Mouse (Mus musculus) fibroblast of lung, adult 2 months (primary cell): Measurements from ENCODE around the gene Slc4a8.

Experiments
- DNase-seq: peaks from one replicate; pipeline ENCODE4 v3.0.0-alpha.2; 2011; ENCODE audit warnings: low read depth

Gene Slc4a8

DNA sequence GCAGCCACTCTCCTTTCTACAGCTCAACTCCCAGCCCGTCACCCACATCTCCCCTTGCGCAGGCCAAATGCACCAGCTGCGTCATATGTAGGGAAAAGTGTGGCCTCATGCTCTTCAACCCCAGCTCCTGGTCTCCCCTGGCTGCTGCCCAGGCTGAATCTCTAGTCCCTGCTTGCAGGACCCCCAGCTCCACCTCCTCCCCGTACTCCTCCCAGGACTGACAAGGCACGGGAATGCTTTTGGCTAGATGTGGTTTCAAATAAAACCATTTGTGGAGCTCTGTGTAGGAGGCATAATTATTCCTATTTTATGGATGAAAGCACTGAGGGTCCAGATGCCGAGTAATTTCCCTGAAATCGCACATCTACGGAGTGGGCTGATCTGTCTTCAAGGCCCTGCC lies 70.6 kb downstream of the Slc4a8 start:
- DNase-seq, result no peak

DNA sequence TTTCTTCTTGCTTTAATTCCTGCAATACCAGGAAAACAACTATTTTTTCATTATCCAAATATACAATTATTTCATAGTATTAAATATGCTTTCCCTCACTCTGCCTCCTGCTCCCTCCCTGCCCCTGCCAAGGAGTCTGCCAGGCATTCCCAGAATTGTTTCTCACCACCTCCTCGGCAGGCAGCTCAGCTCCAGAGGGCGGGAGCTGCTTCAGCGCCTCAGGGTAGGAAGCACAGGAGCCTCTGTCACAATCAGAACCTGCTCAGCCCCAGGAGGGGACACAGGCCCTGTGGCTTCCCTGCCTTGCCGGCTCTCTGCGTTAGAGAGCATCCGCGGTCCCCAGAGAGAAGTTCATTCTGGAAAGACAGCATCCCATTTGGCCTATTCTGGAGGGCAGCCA lies 71.2 kb downstream of the Slc4a8 start:
- DNase-seq, result no peak

DNA sequence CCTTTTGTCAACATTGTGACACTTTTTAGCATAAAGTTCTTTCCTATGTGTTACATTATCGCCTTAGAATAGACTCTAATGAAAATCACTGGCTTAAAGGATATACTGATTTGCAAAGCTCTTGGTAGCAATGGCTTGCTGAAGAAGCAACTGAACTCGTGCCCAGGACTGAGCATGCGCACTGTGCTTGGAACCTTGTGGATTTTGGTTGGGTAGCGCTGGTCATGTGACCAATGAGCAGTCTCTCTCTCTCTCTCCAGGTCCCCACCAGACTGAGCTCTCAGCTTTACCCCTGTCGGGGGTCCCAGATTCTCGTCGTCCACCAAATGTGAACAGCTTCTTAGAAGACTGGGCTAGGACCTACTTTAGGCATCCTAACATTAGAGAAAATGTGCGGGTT lies 75.2 kb downstream of the Slc4a8 start:
- DNase-seq, result no peak

GRCm38 (mm10) chr15:100838607-100839207 lies 77.2 kb downstream of the Slc4a8 start:
- DNase-seq, result peak; percentile 27

- no peak for DNase-seq
Observed at GRCm38 (mm10) chr15:100844336-100844735, 82.8 kb downstream of the Slc4a8 start.

DNA sequence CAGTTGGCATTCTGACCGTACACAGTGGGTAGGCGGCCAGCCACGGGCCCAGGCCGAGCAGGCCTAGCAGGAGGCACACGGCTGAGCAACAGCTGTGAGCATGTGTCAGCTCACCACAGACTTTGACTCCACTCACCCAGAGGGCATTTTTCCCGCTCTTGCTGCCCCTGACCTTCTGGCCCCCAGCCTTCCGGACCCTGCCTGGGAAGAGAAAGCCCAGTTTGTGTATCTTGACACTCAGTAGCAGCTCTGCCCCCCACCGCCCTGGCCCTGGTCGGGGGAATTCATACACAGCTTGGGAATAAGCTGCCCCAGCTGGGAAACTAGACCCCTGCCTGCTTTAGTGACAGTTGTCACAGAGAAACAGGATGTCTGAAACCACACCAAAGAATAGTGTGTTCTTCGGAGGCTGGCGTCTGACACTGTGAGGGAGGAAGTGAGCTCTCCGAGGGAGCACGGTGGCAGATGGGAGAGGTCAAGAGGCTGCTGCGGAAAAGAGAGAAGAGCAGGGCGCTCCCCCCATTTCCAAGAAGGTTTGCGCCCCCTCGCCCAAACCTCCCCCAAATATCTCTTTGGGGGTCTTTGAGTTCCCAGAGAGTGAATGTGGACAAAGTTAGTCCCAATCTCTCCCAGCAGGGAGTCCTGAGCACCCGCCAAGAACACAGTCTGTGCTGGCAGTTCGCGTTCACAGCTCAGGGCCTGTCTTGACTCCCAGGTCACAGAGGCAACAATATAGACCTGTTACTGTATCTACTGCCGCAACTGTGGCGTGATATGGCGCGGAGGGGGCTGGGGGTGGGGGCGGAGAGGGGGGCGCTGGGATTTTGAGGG lies 83.7 kb downstream of the Slc4a8 start:
- no peak for DNase-seq

GRCm38 (mm10) chr15:100847193-100847592 lies 85.6 kb downstream of the Slc4a8 start:
- no peak for DNase-seq

DNA sequence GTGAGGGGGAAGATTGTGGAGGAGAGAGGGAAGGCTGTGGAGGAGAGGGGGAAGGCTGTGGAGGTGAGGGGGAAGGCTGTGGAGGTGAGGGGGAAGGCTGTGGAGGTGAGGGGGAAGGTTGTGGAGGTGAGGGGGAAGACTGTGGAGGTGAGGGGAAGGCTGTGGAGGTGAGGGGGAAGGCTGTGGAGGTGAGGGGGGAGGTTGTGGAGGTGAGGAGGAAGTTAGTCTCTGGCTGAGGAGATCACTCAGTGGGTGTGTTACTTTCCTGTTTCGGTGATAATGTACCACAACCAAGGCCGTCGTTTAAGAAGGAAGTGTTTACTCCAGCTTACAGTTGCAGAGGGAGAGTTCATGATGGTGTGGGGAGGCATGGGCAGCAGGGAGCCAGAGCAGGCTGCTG lies 96.0 kb downstream of the Slc4a8 start:
- no peak for DNase-seq

DNA sequence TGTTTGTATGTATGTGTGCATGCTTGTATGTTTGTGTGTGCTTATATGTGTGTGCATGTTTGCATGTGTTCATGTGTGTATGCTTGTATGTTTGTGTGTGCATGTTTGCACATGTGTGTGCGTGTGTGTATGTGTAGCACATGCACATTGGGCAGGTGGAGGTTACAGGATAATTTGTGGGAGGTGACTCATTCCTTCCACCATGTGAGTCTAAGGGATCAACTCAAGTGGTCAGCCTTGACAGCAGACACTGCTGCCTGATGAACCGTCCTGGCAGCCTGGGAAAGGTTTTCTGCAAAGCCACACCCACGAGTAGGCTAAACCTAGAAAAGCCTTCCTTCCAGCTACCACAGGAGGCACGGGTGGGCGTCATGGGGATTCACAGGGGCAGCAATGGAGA lies 99.3 kb downstream of the Slc4a8 start:
- no peak for DNase-seq

DNA sequence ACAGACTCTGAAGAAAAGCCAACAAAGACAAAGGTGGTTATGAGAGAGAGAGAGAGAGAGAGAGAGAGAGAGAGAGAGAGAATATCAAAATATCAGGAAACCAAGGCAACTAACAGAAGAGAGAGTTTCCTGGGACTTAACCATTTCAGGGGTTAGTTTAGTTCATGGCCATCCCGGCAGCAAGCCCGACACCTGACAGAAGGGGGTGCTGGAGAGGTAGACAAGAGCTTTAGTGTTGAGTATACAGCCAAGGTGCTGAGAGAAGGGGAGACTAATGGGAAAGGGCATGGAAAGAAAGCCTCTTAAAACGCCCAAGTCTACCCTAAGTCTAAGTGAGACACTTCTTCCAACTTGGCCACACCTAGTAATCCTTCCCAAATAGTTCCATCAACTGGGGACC lies 104.0 kb downstream of the Slc4a8 start:
- DNase-seq, result no peak

- DNase-seq, result no peak
Observed at GRCm38 (mm10) chr15:100869558-100869957, 108.0 kb downstream of the Slc4a8 start, which contains the start of gene Scn8a. Gene Scn8a (plus strand): TSS chr15:100869858.

DNA sequence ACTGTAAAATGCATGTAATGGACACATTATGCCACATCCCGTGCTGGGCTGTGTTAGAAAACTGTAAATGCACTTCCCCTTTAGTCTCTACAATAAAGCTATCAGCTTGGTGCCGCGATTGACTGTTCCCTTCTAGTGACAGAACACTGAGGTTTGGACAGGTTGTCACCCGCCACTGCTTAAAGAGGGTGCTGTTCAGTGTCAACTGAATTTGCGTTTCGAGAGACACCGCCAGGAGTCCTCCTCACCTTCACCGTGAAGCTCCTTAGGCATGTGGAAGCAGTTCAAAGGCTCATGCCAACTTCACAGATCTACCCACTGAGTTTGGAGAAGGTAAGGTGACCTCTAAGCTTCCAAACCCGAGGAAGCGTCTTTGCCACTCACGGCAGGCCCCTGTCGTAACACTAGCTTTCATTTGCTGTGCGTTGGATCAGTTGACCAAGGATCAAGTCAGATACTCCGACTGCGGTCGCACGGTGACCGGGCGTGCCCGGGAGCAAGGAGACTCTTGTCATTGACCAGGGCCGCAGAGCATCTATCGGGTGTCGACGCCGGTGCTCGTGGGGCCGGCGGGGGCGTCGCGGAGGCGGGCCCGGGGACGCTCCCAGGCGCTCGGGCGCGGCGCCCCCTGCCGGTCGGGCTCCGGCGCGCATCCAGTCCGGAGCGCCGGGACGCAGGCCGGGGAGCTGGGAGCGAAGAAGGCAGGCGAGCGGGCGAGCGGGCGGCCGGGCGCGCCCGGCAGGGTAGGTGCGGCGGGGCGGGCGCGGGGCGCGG lies 108.6 kb downstream of the Slc4a8 start:
- DNase-seq, result no peak

DNA sequence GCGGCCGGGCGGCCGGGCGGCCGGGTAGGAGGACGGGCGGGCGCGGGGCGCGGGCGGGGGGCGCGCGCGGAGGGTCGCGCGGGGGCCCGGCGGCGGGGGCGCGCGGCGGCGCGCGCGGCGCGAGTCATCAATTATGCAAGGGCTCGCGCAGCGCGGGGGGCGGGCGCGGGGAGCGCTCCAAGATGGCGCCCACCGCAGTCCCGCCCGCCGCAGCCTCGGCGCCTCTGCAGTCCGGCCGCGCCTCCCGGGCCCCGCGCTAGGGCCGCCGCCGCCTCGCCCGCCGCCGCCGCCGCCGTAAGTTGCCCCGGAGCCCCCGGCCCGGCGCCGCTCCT lies 109.2 kb downstream of the Slc4a8 start:
- DNase-seq, result no peak

GRCm38 (mm10) chr15:100871107-100872011 lies 109.8 kb downstream of the Slc4a8 start:
- no peak for DNase-seq

GRCm38 (mm10) chr15:100873155-100873554 lies 111.6 kb downstream of the Slc4a8 start:
- peak; percentile 11 for DNase-seq
